Mouse (Mus musculus): Measurements from ENCODE around the gene Dapk1.

DNA sequence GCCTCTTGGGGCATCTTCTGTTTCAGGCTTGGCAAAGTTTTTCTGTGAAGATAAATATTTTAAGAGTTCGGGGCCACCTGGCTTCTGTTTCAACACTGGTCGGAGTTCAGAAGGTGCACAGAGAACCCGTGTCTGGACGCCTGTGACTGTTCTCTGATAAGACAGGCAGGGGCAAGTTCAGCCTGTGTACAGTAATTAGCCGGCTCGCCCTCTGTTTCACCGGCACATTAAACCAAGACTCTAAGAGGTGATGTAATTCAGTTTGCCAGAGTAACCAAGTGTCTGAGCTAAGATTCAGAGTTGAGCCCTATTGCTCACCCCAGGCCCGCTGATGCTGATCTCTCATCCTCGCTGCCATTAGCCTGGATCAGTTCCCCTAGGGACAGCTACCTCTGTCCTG lies 16.5 kb downstream of the Dapk1 start:
- TF ChIP-seq GATA1 (IDR thresholded peaks at IDR 0.05; ENCODE audit: borderline replicate concordance, low read length) (no peak), FLI1 (IDR thresholded peaks at IDR 0.05; ENCODE audit: low read length) (no peak)
